Comparison of ENCODE assay signal across 9 mouse cellular contexts in the genomic region with DNA sequence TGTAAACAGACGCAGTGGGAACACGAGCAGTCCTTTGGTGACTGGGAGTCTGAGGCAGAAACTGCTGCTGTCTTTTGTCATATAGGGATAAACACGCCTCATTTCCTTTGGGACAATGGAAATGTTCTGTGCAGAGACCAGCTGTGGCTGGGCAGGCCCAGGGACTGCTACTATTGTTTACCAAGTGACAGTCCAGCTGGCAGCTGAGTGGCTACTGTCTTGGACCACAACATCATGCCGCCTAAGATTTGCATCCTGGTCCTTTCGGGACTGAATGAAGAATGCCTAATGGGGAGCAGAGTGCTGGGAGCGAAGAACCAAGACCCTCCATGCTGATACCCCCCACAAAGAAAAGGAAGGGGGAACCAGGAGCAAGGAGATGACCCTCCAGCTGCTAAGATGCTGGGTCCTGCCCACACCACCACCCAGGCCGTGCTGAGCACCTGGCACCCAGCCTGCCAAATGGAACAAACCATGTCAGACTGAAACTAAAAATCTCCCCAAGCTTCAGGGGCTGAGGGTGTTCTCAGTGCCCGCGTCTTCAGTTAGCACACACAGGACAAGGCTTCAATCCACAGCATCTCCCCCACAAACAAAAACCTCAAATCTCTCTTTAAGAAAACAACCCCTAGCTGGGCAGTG. TPM values are rescaled to one million over a fixed set of nuclear protein-coding genes. Genes with fewer than 3 reads are reported as not detected.
DNase-seq lines count a peak whose midpoint lies in the region; ATAC-seq and TF ChIP-seq lines count a peak whose summit lies in the region.
"Had no signal": no experiment of that assay in that cellular context is flagged by ENCODE, and none has a peak within 500 bp of the region (broad histone marks: within the 10 kb centered on the region; RNA-seq: fewer than 3 reads in every experiment).

No protein-coding gene starts in this region.

- WGBS in stomach, embryonic 15.5 days: 64% methylated on average over 9 of the region's 9 CpGs
- 59% methylated on average over 9 of the region's 9 CpGs for WGBS in stomach, postnatal 0 days
- 39% methylated on average over 9 of the region's 9 CpGs for WGBS in forebrain, embryonic 11.5 days
- WGBS in stomach, embryonic 16.5 days: 63% methylated on average over 9 of the region's 9 CpGs

- no peak overlapping the region for H3K4me3 ChIP-seq in stomach, embryonic 15.5 days (replicated peaks)
- no peak overlapping the region for H3K4me3 ChIP-seq in stomach, postnatal 0 days (ENCODE audit: low read depth, low read length)
- H3K4me3 ChIP-seq in forebrain, embryonic 11.5 days (ENCODE audit: low read depth, low read length): no peak overlapping the region
- H3K4me3 ChIP-seq in stomach, embryonic 16.5 days (replicated peaks; ENCODE audit: low read length): no peak overlapping the region

- intact Hi-C loops in left cerebral cortex, postnatal 14 days (cut with DNase I): no loop called here

- no peak for ATAC-seq in stomach, embryonic 15.5 days (ENCODE audit: insufficient read depth, low FRiP score, low read depth)
- no peak for ATAC-seq in stomach, postnatal 0 days (ENCODE audit: low FRiP score, low TSS enrichment)
- ATAC-seq in forebrain, embryonic 11.5 days (replicated peaks; ENCODE audit: low FRiP score): peak; percentile 37
- no peak for ATAC-seq in stomach, embryonic 16.5 days (ENCODE audit: insufficient read depth, low FRiP score)

- no peaks in the 10 kb centered on the region for H3K36me3 ChIP-seq in stomach, embryonic 15.5 days
- H3K36me3 ChIP-seq in stomach, postnatal 0 days (ENCODE audit: control insufficient read depth, insufficient read depth, low read length): no peaks in the 10 kb centered on the region
- H3K36me3 ChIP-seq in forebrain, embryonic 11.5 days (ENCODE audit: control insufficient read depth, insufficient read depth, low read length): no peaks in the 10 kb centered on the region
- no peaks in the 10 kb centered on the region for H3K36me3 ChIP-seq in stomach, embryonic 16.5 days (ENCODE audit: control insufficient read depth, insufficient read depth, low read length)

- no peak for TF ChIP-seq EP300 in stomach, postnatal 0 days (optimal IDR thresholded peaks at IDR 0.05)

- H3K4me2 ChIP-seq in stomach, embryonic 15.5 days: peak overlapping the region; percentile 5; the same call in 1 of the 2 replicates
- H3K4me2 ChIP-seq in stomach, postnatal 0 days (replicated peaks; ENCODE audit: low read depth): no peak overlapping the region
- H3K4me2 ChIP-seq in forebrain, embryonic 11.5 days (ENCODE audit: low read depth, low read length, severe bottlenecking): peak overlapping the region; percentile 20
- peak overlapping the region; percentile 1 for H3K4me2 ChIP-seq in stomach, embryonic 16.5 days (ENCODE audit: low read depth, low read length)

- no peak overlapping the region for H3K27ac ChIP-seq in stomach, embryonic 15.5 days
- H3K27ac ChIP-seq in stomach, postnatal 0 days (replicated peaks): no peak overlapping the region
- H3K27ac ChIP-seq in forebrain, embryonic 11.5 days (ENCODE audit: low read depth, low read length): peak overlapping the region; percentile 46
- H3K27ac ChIP-seq in stomach, embryonic 16.5 days (ENCODE audit: low read length): peak overlapping the region; percentile 19; the same call in 1 of the 2 replicates

- H3K27me3 ChIP-seq in stomach, embryonic 15.5 days (replicated peaks): peaks cover 22% of the 10 kb centered on the region; the same call in 1 of the 2 replicates
- no peaks in the 10 kb centered on the region for H3K27me3 ChIP-seq in stomach, postnatal 0 days (ENCODE audit: control insufficient read depth, insufficient read depth, low read length)
- H3K27me3 ChIP-seq in forebrain, embryonic 11.5 days (ENCODE audit: control insufficient read depth, insufficient read depth, low read length): no peaks in the 10 kb centered on the region
- H3K27me3 ChIP-seq in stomach, embryonic 16.5 days (ENCODE audit: control insufficient read depth, insufficient read depth, low read length): peaks cover 4% of the 10 kb centered on the region; the same call in 1 of the 2 replicates

- no peaks in the 10 kb centered on the region for H3K9me3 ChIP-seq in stomach, embryonic 15.5 days
- H3K9me3 ChIP-seq in stomach, postnatal 0 days (ENCODE audit: control insufficient read depth, low read length): no peaks in the 10 kb centered on the region
- no peaks in the 10 kb centered on the region for H3K9me3 ChIP-seq in forebrain, embryonic 11.5 days (ENCODE audit: control insufficient read depth, low read length)
- no peaks in the 10 kb centered on the region for H3K9me3 ChIP-seq in stomach, embryonic 16.5 days (replicated peaks; ENCODE audit: control insufficient read depth, low read length)

- DNase-seq in stomach, postnatal 0 days (ENCODE audit: low spot score): no peak
- no peak for DNase-seq in forebrain, embryonic 11.5 days (ENCODE audit: low spot score)
- DNase-seq in lung, postnatal 25 days (ENCODE audit: low spot score): peak; percentile 56
- DNase-seq in spleen, postnatal 14 days (ENCODE audit: low spot score in 2 of 2): no peak
- no peak for DNase-seq in Muller cell, postnatal 12 days (ENCODE audit: inconsistent ontology term)
- DNase-seq in left cerebral cortex, postnatal 14 days (ENCODE audit: low spot score in 2 of 2): no peak
- DNase-seq: adrenal gland, postnatal 10 days had no signal

- peaks cover 14% of the 10 kb centered on the region for H3K4me1 ChIP-seq in stomach, embryonic 15.5 days
- H3K4me1 ChIP-seq in stomach, postnatal 0 days (replicated peaks; ENCODE audit: control insufficient read depth, insufficient read depth): no peaks in the 10 kb centered on the region
- peaks cover 27% of the 10 kb centered on the region for H3K4me1 ChIP-seq in forebrain, embryonic 11.5 days (replicated peaks; ENCODE audit: control insufficient read depth, insufficient read depth, low read length)
- H3K4me1 ChIP-seq in stomach, embryonic 16.5 days (ENCODE audit: control insufficient read depth, insufficient read depth, low read length): peaks cover 8% of the 10 kb centered on the region; the same call in 1 of the 2 replicates

- H3K9ac ChIP-seq in stomach, embryonic 15.5 days: no peak overlapping the region
- H3K9ac ChIP-seq in stomach, postnatal 0 days (ENCODE audit: low read length): no peak overlapping the region
- H3K9ac ChIP-seq in forebrain, embryonic 11.5 days (ENCODE audit: low read length): no peak overlapping the region
- no peak overlapping the region for H3K9ac ChIP-seq in stomach, embryonic 16.5 days (ENCODE audit: low read length)

- TF ChIP-seq CTCF in stomach, postnatal 0 days (IDR thresholded peaks at IDR 0.05; ENCODE audit: low read depth): no peak

RNA-seq across cellular contexts. Expression of a gene that starts 5.4 kb away (rescaled TPM):
- polyA plus RNA-seq in stomach, embryonic 15.5 days (2015; fragmentation: Nextera tagmentation; extraction: Ambion mirVana): 6.1 and 7.2 TPM in 2 replicates
- polyA plus RNA-seq in stomach, postnatal 0 days (2015; fragmentation: Nextera tagmentation; extraction: Ambion mirVana): 1.8 and 2.2 TPM in 2 replicates
- polyA plus RNA-seq in forebrain, embryonic 11.5 days (2014; fragmentation: Nextera tagmentation; extraction: Ambion mirVana): 40.0 and 47.3 TPM in 2 replicates
- 4.1 and 6.1 TPM in 2 replicates for polyA plus RNA-seq in stomach, embryonic 16.5 days (2015; fragmentation: Nextera tagmentation; extraction: Ambion mirVana)
- total RNA-seq in left cerebral cortex, postnatal 14 days (2021): 10 to 100 TPM; 62.7 to 87.2 TPM

Comparison
In these comparisons a context has a peak if more than half of its experiments do, and no peak if none do; other contexts are left out.
1. H3K27ac ChIP-seq: peak in forebrain, embryonic 11.5 days (single experiment) and stomach, embryonic 16.5 days (single experiment); none in stomach, embryonic 15.5 days (single experiment) and stomach, postnatal 0 days (single experiment).